Mouse (Mus musculus) G1E-ER4 (cell line): ENCODE data around the gene Ampd2. TPM values are rescaled to one million over a fixed set of nuclear protein-coding genes. Genes with fewer than 3 reads are reported as not detected.

Experiments used
- GATA1 ChIP-seq: IDR thresholded peaks from one replicate; pipeline ENCODE4 v1.8.0; 2012; ENCODE audit warnings: low read length, inconsistent platforms
- polyA plus RNA-seq: library from polyadenylated mRNA; stranded (reverse); fragments of >175 nt; gene quantifications from 2 replicates; pipeline ENCODE4 v1.2.3, GENCODE M21; 2012

Ampd2 gene
- polyA plus RNA-seq: 275 and 347 TPM in 2 replicates

- no peak for TF ChIP-seq GATA1
Measured at GRCm38 (mm10) chr3:108086470-108086979, at the start of gene Ampd2. TSS of gene Ampd2 (minus strand) at chr3:108086651.

- TF ChIP-seq GATA1: no peak
Measured at GRCm38 (mm10) chr3:108134701-108135100, 48.2 kb upstream of the Ampd2 start.

GRCm38 (mm10) chr3:108132484-108132883 lies 46.0 kb upstream of the Ampd2 start:
- no peak for TF ChIP-seq GATA1

- TF ChIP-seq GATA1: no peak
Measured at GRCm38 (mm10) chr3:108131821-108132220, 45.4 kb upstream of the Ampd2 start.

GRCm38 (mm10) chr3:108131216-108131615 lies 44.8 kb upstream of the Ampd2 start:
- TF ChIP-seq GATA1: no peak

GRCm38 (mm10) chr3:108129804-108130203 lies 43.4 kb upstream of the Ampd2 start:
- no peak for TF ChIP-seq GATA1

- no peak for TF ChIP-seq GATA1
Measured at GRCm38 (mm10) chr3:108129367-108129766, 42.9 kb upstream of the Ampd2 start.

GRCm38 (mm10) chr3:108128520-108128919 lies 42.1 kb upstream of the Ampd2 start:
- no peak for TF ChIP-seq GATA1

GRCm38 (mm10) chr3:108126327-108126726 lies 39.9 kb upstream of the Ampd2 start:
- no peak for TF ChIP-seq GATA1

GRCm38 (mm10) chr3:108124131-108124530 lies 37.7 kb upstream of the Ampd2 start:
- TF ChIP-seq GATA1: no peak

GRCm38 (mm10) chr3:108123242-108123641 lies 36.8 kb upstream of the Ampd2 start:
- no peak for TF ChIP-seq GATA1

GRCm38 (mm10) chr3:108121101-108121500 lies 34.6 kb upstream of the Ampd2 start:
- no peak for TF ChIP-seq GATA1

GRCm38 (mm10) chr3:108117465-108117864 lies 31.0 kb upstream of the Ampd2 start:
- no peak for TF ChIP-seq GATA1

GRCm38 (mm10) chr3:108113591-108114289 lies 27.3 kb upstream of the Ampd2 start:
- TF ChIP-seq GATA1: no peak

- TF ChIP-seq GATA1: no peak
Measured at GRCm38 (mm10) chr3:108112666-108113065, 26.2 kb upstream of the Ampd2 start.

- TF ChIP-seq GATA1: no peak
Measured at GRCm38 (mm10) chr3:108112246-108112645, 25.8 kb upstream of the Ampd2 start.

- no peak for TF ChIP-seq GATA1
Measured at GRCm38 (mm10) chr3:108111320-108111719, 24.9 kb upstream of the Ampd2 start.
